ENCODE assay signal across 14 mouse cellular contexts in genomic region chr2:93280117-93280620, GRCm38 (mm10). TPM values are rescaled to one million over a fixed set of nuclear protein-coding genes. Genes with fewer than 3 reads are reported as not detected.
DNase-seq lines count a peak whose midpoint lies in the region; ATAC-seq lines count a peak whose summit lies in the region.
"Had no signal": no experiment of that assay in that cellular context is flagged by ENCODE, and none has a peak within 500 bp of the region (broad histone marks: within the 10 kb centered on the region; RNA-seq: fewer than 3 reads in every experiment).

No protein-coding gene starts in this region.

- peaks cover 85% of the 10 kb centered on the region for H3K4me1 ChIP-seq in heart, embryonic 13.5 days
- peaks cover 89% of the 10 kb centered on the region for H3K4me1 ChIP-seq in embryonic facial prominence, embryonic 10.5 days
- peaks cover 52% of the 10 kb centered on the region for H3K4me1 ChIP-seq in hindbrain, embryonic 11.5 days (replicated peaks; ENCODE audit: control insufficient read depth, insufficient read depth, low read length)
- H3K4me1 ChIP-seq in midbrain, embryonic 13.5 days (replicated peaks) = peaks cover 86% of the 10 kb centered on the region

- peaks cover 3% of the 10 kb centered on the region; the same call in 1 of the 2 replicates for H3K36me3 ChIP-seq in heart, embryonic 13.5 days
- no peaks in the 10 kb centered on the region for H3K36me3 ChIP-seq in embryonic facial prominence, embryonic 10.5 days (replicated peaks)
- H3K36me3 ChIP-seq in hindbrain, embryonic 11.5 days (ENCODE audit: control insufficient read depth, insufficient read depth, low read length) = no peaks in the 10 kb centered on the region
- no peaks in the 10 kb centered on the region for H3K36me3 ChIP-seq in midbrain, embryonic 13.5 days

- H3K27ac ChIP-seq in heart, embryonic 13.5 days (replicated peaks) = peak overlapping the region; percentile 3; the same call in 1 of the 2 replicates
- H3K27ac ChIP-seq in embryonic facial prominence, embryonic 10.5 days (replicated peaks) = peak overlapping the region; percentile 83
- H3K27ac ChIP-seq in hindbrain, embryonic 11.5 days (ENCODE audit: low read depth, low read length) = peak overlapping the region; percentile 91
- H3K27ac ChIP-seq in midbrain, embryonic 13.5 days = peak overlapping the region; percentile 87

- H3K4me3 ChIP-seq in heart, embryonic 13.5 days = no peak overlapping the region
- H3K4me3 ChIP-seq in embryonic facial prominence, embryonic 10.5 days = no peak overlapping the region
- no peak overlapping the region for H3K4me3 ChIP-seq in hindbrain, embryonic 11.5 days (ENCODE audit: low read depth, low read length)
- no peak overlapping the region for H3K4me3 ChIP-seq in midbrain, embryonic 13.5 days (replicated peaks)

- 87% methylated on average over 2 of the region's 2 CpGs for WGBS in heart, embryonic 13.5 days
- WGBS in embryonic facial prominence, embryonic 10.5 days = 71% methylated on average over 2 of the region's 2 CpGs
- WGBS in hindbrain, embryonic 11.5 days = 17% methylated on average over 2 of the region's 2 CpGs
- 47% methylated on average over 2 of the region's 2 CpGs for WGBS in midbrain, embryonic 13.5 days

- peak overlapping the region; percentile 24; the same call in 1 of the 2 replicates for H3K9ac ChIP-seq in heart, embryonic 13.5 days
- H3K9ac ChIP-seq in hindbrain, embryonic 11.5 days (ENCODE audit: low read depth, low read length) = 0 out of 2 replicates have a peak overlapping the region, but pooled peaks have one; percentile 23
- H3K9ac ChIP-seq in midbrain, embryonic 13.5 days (replicated peaks) = no peak overlapping the region

- ATAC-seq in heart, embryonic 13.5 days (ENCODE audit: extremely low read depth, insufficient number of reproducible peaks, low FRiP score, low TSS enrichment) = no peak
- peak; percentile 51 for ATAC-seq in hindbrain, embryonic 11.5 days (ENCODE audit: low FRiP score)
- ATAC-seq in midbrain, embryonic 13.5 days = peak; percentile 57
- ATAC-seq: intestine, postnatal 0 days had no signal

- H3K4me2 ChIP-seq in heart, embryonic 13.5 days = no peak overlapping the region
- H3K4me2 ChIP-seq in hindbrain, embryonic 11.5 days (replicated peaks; ENCODE audit: low read depth, low read length) = no peak overlapping the region
- no peak overlapping the region for H3K4me2 ChIP-seq in midbrain, embryonic 13.5 days (replicated peaks)

- no peaks in the 10 kb centered on the region for H3K27me3 ChIP-seq in heart, embryonic 13.5 days (replicated peaks)
- H3K27me3 ChIP-seq in embryonic facial prominence, embryonic 10.5 days (replicated peaks; ENCODE audit: low read depth, poor library complexity, severe bottlenecking) = no peaks in the 10 kb centered on the region
- no peaks in the 10 kb centered on the region for H3K27me3 ChIP-seq in hindbrain, embryonic 11.5 days (ENCODE audit: control insufficient read depth, insufficient read depth, low read length)
- H3K27me3 ChIP-seq in midbrain, embryonic 13.5 days = no peaks in the 10 kb centered on the region

- DNase-seq in heart, postnatal 4 days = no peak
- DNase-seq in embryonic facial prominence, embryonic 10.5 days (ENCODE audit: low spot score) = no peak
- DNase-seq in hindbrain, embryonic 11.5 days (ENCODE audit: low spot score) = no peak
- DNase-seq in right cerebral cortex, postnatal 25 days = no peak
- DNase-seq in adipocyte (ENCODE audit: low spot score) = no peak
- no peak for DNase-seq in ovary, adult 18-20 months (ENCODE audit: low spot score)
- DNase-seq: cerebellum, adult 9-11 months; gastrocnemius, postnatal 36 days; kidney, postnatal 4 days; lung, adult 18-20 months; lung, postnatal 4 days had no signal

- H3K9me3 ChIP-seq in heart, embryonic 13.5 days = no peaks in the 10 kb centered on the region
- no peaks in the 10 kb centered on the region for H3K9me3 ChIP-seq in embryonic facial prominence, embryonic 10.5 days
- H3K9me3 ChIP-seq in hindbrain, embryonic 11.5 days (ENCODE audit: control insufficient read depth, low read length) = no peaks in the 10 kb centered on the region
- no peaks in the 10 kb centered on the region for H3K9me3 ChIP-seq in midbrain, embryonic 13.5 days

RNA-seq across cellular contexts. Expression of gene Tspan18, which starts 54.1 kb away (rescaled TPM):
- 41.7 and 43.2 TPM in 2 replicates for polyA plus RNA-seq in heart, embryonic 13.5 days (2015; fragmentation: Nextera tagmentation; extraction: Ambion mirVana)
- 10 to 100 TPM; 60.2 to 64.7 TPM for total RNA-seq in heart, postnatal 4 days (2021)
- polyA plus RNA-seq in embryonic facial prominence, embryonic 10.5 days (2016; fragmentation: Nextera tagmentation; extraction: Ambion mirVana) = 20.7 and 25.3 TPM in 2 replicates
- 61.0 and 71.4 TPM in 2 replicates for polyA plus RNA-seq in hindbrain, embryonic 11.5 days (2014; fragmentation: Nextera tagmentation; extraction: Ambion mirVana)
- 24.9 and 31.2 TPM in 2 replicates for polyA plus RNA-seq in midbrain, embryonic 13.5 days (2015; fragmentation: Nextera tagmentation; extraction: Ambion mirVana)

Comparison
In these comparisons a context has a peak if more than half of its experiments do, and no peak if none do; other contexts are left out.
1. H3K27ac ChIP-seq: peak in every context shown above with its lines; median percentile 91 in hindbrain, embryonic 11.5 days; 87 in midbrain, embryonic 13.5 days; 83 in embryonic facial prominence, embryonic 10.5 days; 3 in heart, embryonic 13.5 days.